Mouse (Mus musculus): ENCODE results near the gene Nlrp10.

DNA sequence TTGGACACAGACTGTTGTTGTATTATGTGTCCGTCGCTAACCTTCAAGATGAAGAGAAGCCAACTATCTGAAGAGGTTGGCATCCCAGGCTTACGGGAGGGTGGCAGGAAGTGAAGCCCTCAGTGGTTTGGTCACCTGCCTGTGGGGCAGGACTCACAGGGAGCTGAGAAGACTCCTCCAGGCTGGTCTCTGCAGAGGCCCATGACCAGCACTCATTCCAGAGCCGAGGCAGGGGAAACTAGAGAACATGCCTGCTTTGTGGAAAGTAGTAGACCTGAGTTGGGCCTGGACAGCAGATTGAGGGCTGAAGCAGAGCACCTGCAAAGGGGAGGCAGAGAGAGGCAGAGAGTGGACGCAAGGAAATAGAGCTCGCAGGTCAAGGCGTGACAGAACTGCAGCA is 5.4 kb upstream of the Nlrp10 start:
- TF ChIP-seq POLR2A (IDR thresholded peaks at IDR 0.05; ENCODE audit: borderline replicate concordance, extremely low read depth, low read depth, low read length), result no peak
- no peak for TF ChIP-seq CTCF (IDR thresholded peaks at IDR 0.05; ENCODE audit: insufficient read depth, low read length)
